Mouse (Mus musculus) urinary bladder, adult 2 months (tissue): ENCODE data around the gene Runx1. TPM values are rescaled to one million over a fixed set of nuclear protein-coding genes. Genes with fewer than 3 reads are reported as not detected.

Experiments used
- DNase-seq: peaks from one replicate; pipeline ENCODE4 v3.0.0; 2022; ENCODE audit warnings: low spot score
- polyA plus RNA-seq: library from polyadenylated mRNA; depleted of rRNA; stranded (reverse); fragments of >200 nt; gene quantifications from 2 replicates; pipeline ENCODE4 v1.2.3, GENCODE M21; 2012

Runx1 gene
- polyA plus RNA-seq, 1 experiment = 8.6 TPM

DNA sequence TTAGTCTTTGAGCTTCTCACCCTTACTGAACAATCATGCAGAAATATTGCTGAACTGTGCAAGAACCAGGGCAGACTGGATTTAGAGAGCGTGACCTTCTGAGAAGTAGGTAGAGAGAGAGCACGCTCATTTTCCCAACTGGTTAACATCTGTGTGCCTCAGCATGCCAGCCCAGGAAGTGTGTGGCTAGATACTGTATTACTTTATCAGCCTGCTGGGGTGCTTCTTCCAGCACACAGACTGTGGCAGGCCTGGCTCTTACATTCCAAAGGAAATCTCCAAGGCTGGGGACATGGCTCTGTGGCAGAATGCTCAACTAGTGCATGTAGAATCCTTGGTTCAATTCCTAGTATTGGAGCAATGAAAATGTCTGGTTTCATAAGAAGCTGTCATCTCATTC, 78.9 kb downstream of the Runx1 start:
- no peak for DNase-seq

DNA sequence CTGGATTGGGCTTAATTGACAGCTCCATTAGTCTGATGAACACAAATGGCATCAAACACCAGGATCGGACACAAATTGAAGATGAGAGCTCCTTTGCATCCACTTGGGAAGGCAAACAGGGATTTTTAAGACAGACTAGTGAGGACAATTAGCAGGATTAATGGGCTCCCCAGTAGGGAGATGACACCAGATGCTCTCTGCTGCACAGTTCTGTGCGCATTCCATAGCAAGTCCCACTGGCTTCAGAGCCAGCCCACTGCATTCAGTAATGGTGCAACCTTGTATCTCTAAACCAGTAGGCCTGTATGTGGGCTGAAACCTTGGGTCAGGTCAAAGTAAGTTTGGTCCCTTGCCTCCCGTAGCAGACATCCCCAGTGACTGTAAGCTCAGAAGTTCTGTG, 80.7 kb downstream of the Runx1 start:
- DNase-seq = no peak

DNA sequence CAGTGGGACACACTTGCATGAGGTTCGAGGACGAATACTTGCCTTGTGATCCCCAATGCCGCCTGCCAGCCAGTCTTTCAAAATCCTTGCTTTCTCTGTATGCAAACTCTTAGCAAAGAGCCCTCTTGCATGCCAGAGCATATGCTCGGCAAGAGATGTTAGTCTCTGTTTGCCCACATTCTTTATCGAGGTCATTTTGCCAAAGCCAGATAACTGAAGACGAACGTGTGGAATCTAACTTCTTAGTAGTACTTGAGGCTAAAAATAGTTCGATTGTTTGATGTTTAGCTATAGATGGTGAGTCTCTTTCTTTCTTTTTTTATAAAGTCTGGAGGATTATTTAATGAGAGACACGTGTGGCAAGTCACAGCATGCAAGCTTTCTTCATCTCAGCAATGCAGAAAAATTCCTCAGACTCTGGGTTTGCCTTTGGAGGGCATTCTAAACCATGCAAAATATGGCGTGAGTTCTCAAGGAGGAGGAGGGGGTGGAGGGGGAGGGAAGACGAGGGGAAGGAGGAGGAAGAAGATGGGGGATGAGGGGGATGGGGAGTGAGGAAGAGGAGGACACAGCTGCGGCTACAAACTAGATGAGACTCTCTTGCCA, 81.7 kb downstream of the Runx1 start:
- DNase-seq = no peak

GRCm38 (mm10) chr16:92743755-92744154, 82.2 kb downstream of the Runx1 start:
- no peak for DNase-seq

DNA sequence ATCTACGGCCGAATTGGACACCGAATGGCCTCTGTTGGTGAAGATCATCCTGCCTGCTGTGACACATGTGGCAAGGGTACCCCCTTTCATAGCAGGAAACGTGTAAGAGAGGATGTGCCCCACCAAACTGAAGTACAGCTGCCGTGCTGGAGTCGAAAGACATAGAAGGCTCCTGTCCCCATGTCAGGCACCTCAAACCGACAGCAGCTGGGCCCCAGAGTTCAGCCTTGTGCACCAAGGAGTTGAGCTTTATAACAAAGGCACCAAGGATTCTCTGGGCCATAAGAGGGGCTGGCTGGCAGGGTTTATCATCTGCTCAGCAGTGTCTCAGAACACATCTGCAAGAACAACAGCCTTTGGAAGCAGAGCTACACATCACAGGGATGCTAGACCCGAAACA, 84.6 kb downstream of the Runx1 start:
- DNase-seq = no peak

GRCm38 (mm10) chr16:92740541-92740940, 85.4 kb downstream of the Runx1 start:
- DNase-seq = no peak

- no peak for DNase-seq
These were observed 86.0 kb downstream of the Runx1 start for GRCm38 (mm10) chr16:92739997-92740396.

DNA sequence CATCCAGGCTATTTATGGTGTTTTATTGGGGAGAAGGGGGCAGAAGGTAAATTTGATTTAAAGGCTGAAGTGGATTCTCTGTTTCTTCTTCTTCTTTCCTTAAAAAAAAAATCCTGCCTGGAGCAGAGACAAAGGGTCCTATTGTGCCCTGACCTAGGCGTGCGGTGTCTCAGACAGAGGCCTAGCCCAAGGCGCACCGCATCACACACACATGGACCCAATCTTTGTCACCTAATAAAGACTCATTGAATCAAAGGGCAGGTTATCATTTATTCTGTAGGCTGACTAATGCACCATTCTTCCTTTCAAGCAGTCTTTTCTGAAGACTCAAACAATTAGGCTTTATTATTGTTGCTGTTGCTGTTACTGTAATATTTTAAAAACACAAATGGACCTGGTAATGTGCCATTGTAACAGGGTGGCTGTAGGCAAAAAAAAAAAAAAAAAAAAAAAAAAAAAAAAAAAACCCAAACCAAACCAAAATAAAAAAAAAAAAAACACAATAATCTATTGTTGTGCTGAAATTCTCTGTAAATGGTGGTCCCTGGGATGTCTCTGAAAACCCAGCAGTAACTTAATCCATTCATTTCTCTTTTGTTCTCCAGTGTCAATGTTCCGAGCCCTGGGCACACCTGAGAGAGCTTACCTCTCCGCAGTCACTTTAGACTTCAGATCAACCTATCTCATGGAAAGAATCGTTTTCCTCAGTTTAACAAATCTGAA, 86.7 kb downstream of the Runx1 start:
- DNase-seq = no peak

GRCm38 (mm10) chr16:92738476-92739010, 87.4 kb downstream of the Runx1 start:
- no peak for DNase-seq

DNA sequence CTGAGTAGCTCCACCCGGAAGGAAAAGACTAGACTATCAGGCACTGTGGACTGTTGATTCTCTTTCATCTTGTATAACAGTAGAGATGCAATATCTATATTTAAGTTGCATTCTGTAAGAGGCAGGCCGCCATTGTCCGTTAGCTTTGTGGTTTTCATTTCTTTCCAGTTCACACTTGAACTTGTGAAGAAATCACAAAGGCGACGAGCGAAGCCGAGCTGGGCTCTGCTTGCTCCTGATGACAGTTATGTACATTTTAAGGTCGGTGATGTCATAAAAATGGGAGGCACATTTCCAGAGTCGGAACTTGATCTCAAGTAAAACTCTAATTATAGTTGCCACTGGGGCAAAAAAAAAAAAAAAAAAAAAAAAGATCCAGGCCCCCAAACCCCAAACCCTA, 99.1 kb downstream of the Runx1 start:
- DNase-seq = no peak

- DNase-seq = no peak
These were observed 101.4 kb downstream of the Runx1 start for GRCm38 (mm10) chr16:92724526-92724925.

- no peak for DNase-seq
These were observed 105.3 kb downstream of the Runx1 start for GRCm38 (mm10) chr16:92720678-92721077.

- no peak for DNase-seq
These were observed 106.2 kb downstream of the Runx1 start for GRCm38 (mm10) chr16:92719725-92720124.

- DNase-seq = no peak
These were observed 110.1 kb downstream of the Runx1 start for GRCm38 (mm10) chr16:92715599-92716483.

DNA sequence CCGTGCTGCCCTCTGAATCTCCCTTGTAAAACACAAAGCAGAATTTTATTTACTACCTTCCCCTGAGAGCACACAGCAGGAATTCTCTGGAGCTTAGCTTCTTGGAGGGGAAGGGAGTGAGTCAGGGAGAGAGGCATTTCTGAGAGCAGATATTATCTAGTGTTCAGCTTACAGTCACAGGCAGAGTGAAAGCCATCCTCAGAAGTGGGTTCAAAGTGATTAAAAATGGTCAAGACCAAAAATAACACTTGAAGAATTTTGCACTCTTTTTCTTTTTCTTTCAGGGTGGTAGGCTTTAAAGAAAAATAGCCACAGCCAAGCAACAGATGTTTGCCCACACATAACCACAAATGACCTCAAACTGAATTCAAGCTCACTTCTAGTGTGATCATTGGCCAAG, 115.8 kb downstream of the Runx1 start:
- no peak for DNase-seq

GRCm38 (mm10) chr16:92708718-92709117, 117.2 kb downstream of the Runx1 start:
- no peak for DNase-seq

DNA sequence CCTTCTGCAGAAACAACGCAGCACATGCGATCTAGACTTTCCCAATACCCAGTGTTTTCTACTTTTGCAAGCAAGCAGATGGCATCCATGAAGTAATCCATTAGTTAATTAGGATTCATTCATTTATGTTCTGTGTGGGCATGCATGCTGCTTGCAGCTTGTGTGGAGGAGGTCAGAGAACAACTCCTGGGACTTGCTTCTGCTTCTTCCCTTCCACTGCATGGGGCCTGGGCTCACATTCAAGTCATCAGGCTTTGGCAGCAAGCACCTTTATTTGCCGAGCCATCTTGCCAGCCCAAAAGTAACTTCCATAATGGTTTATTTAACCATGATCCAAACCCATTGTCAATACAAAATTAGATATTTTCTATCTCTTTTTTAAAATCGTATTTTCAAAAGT, 118.2 kb downstream of the Runx1 start:
- no peak for DNase-seq

GRCm38 (mm10) chr16:92707146-92707545, 118.8 kb downstream of the Runx1 start:
- DNase-seq = no peak

- DNase-seq = no peak
These were observed 120.1 kb downstream of the Runx1 start for GRCm38 (mm10) chr16:92705564-92706458.

- DNase-seq = no peak
These were observed 122.1 kb downstream of the Runx1 start for GRCm38 (mm10) chr16:92703850-92704249.
